Mouse (Mus musculus): ENCODE measurements around the gene Hist2h2ab.
"Not testable (repeated sequence)": the region's sequence is repeated elsewhere in the genome, so short reads cannot be mapped to it uniquely, and the experiment has no call there.

Gene Hist2h2ab

GRCm38 (mm10) chr3:96219661-96220130, at the start of gene Hist2h2ab, which contains the start of gene Bola1:
TSS of gene Hist2h2ab (plus strand) at chr3:96219865.
TSS of gene Bola1 (minus strand) at chr3:96219709.
- in situ Hi-C loops (cut with MboI; ENCODE audit: unreplicated experiment in 2 of 2), result loop anchor here (10.0 kb wide), 2 partner anchors 135 to 155 kb away; no protein-coding TSS in a partner anchor

GRCm38 (mm10) chr3:96170276-96170675, 49.4 kb upstream of the Hist2h2ab start:
- in situ Hi-C loops (cut with MboI; ENCODE audit: unreplicated experiment in 2 of 2), result no loop called here

- in situ Hi-C loops (cut with MboI; ENCODE audit: unreplicated experiment in 2 of 2), result no loop called here
Observed at GRCm38 (mm10) chr3:96170976-96171545, 48.6 kb upstream of the Hist2h2ab start.

- in situ Hi-C loops (cut with MboI; ENCODE audit: unreplicated experiment in 2 of 2), result no loop called here
Observed at GRCm38 (mm10) chr3:96171583-96172196, 48.0 kb upstream of the Hist2h2ab start.

GRCm38 (mm10) chr3:96172197-96173178, 47.2 kb upstream of the Hist2h2ab start, which contains the start of gene Sf3b4:
TSS of gene Sf3b4 (plus strand) at chr3:96172332.
- in situ Hi-C loops (cut with MboI; ENCODE audit: unreplicated experiment in 2 of 2), result no loop called here

GRCm38 (mm10) chr3:96173185-96173584, 46.5 kb upstream of the Hist2h2ab start:
- in situ Hi-C loops (cut with MboI; ENCODE audit: unreplicated experiment in 2 of 2), result no loop called here

- in situ Hi-C loops (cut with MboI; ENCODE audit: unreplicated experiment in 2 of 2), result not testable (repeated sequence)
Observed at GRCm38 (mm10) chr3:96174042-96174441, 45.6 kb upstream of the Hist2h2ab start.

GRCm38 (mm10) chr3:96175251-96175650, 44.4 kb upstream of the Hist2h2ab start:
- in situ Hi-C loops (cut with MboI; ENCODE audit: unreplicated experiment in 2 of 2), result no loop called here

- in situ Hi-C loops (cut with MboI; ENCODE audit: unreplicated experiment in 2 of 2), result no loop called here
Observed at GRCm38 (mm10) chr3:96178427-96178826, 41.2 kb upstream of the Hist2h2ab start.

GRCm38 (mm10) chr3:96178902-96179301, 40.8 kb upstream of the Hist2h2ab start:
- in situ Hi-C loops (cut with MboI; ENCODE audit: unreplicated experiment in 2 of 2), result no loop called here

- in situ Hi-C loops (cut with MboI; ENCODE audit: unreplicated experiment in 2 of 2), result no loop called here
Observed at GRCm38 (mm10) chr3:96179531-96179930, 40.1 kb upstream of the Hist2h2ab start.

- in situ Hi-C loops (cut with MboI; ENCODE audit: unreplicated experiment in 2 of 2), result no loop called here
Observed at GRCm38 (mm10) chr3:96180727-96181477, 38.8 kb upstream of the Hist2h2ab start, which contains the start of gene Sv2a. TSS of gene Sv2a (plus strand) at chr3:96181151.

GRCm38 (mm10) chr3:96181510-96182381, 37.9 kb upstream of the Hist2h2ab start:
- in situ Hi-C loops (cut with MboI; ENCODE audit: unreplicated experiment in 2 of 2), result no loop called here

- in situ Hi-C loops (cut with MboI; ENCODE audit: unreplicated experiment in 2 of 2), result no loop called here
Observed at GRCm38 (mm10) chr3:96182382-96182776, 37.3 kb upstream of the Hist2h2ab start.

- in situ Hi-C loops (cut with MboI; ENCODE audit: unreplicated experiment in 2 of 2), result no loop called here
Observed at GRCm38 (mm10) chr3:96192977-96193376, 26.7 kb upstream of the Hist2h2ab start.

GRCm38 (mm10) chr3:96194966-96195365, 24.7 kb upstream of the Hist2h2ab start:
- in situ Hi-C loops (cut with MboI; ENCODE audit: unreplicated experiment in 2 of 2), result no loop called here

- in situ Hi-C loops (cut with MboI; ENCODE audit: unreplicated experiment in 2 of 2), result no loop called here
Observed at GRCm38 (mm10) chr3:96195616-96196313, 23.9 kb upstream of the Hist2h2ab start.

GRCm38 (mm10) chr3:96196437-96197128, 23.1 kb upstream of the Hist2h2ab start:
- in situ Hi-C loops (cut with MboI; ENCODE audit: unreplicated experiment in 2 of 2), result no loop called here
